Mouse (Mus musculus) adrenal gland, postnatal 25 days (tissue): ENCODE measurements around the gene Chst15. TPM values are rescaled to one million over a fixed set of nuclear protein-coding genes. Genes with fewer than 3 reads are reported as not detected.

Experiments
- DNase-seq: peaks from one replicate; pipeline ENCODE4 v3.0.0; 2021; ENCODE audit warnings: mixed read lengths
- total RNA-seq: library from RNA; stranded (reverse); gene quantifications from 2 replicates; pipeline ENCODE4 v1.2.3, GENCODE M21; 2021

The Chst15 gene
- total RNA-seq, 1 experiment from 2014 or later, result 41.1 TPM

DNA sequence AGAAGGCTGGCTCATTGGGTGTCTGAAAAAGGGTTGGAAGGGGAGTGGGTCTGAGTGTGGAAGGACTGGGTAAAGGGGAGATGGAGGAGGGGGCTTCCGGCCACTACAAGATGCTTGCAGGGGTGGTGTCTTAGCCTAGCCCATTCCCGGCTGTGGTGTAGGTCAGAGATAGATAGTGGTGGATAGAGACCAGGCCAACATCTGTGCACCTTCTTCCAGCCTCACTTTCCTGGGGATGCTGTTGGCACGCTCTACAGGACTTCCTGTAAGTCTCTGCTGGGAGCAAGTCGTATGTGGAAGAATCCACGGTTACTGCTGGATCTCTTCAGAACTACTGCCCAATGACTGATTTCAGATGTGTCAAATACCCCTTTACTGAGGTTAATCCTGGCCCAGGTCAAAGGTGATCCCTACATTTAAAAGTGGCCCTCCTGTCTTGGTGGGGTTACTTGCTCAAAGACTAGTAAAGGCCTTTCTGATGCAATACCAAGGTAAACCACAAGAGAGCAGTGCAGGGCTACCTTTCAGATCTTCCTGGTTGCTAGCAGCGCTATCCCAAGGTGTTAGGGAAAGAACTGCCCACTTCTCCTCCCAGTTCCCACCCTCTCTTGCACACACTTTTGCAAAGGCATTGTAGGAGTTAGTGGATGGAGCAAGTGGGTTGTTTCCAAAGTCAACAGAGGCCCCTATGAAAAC, 90.5 kb downstream of the Chst15 start:
- peak; percentile 55 for DNase-seq

DNA sequence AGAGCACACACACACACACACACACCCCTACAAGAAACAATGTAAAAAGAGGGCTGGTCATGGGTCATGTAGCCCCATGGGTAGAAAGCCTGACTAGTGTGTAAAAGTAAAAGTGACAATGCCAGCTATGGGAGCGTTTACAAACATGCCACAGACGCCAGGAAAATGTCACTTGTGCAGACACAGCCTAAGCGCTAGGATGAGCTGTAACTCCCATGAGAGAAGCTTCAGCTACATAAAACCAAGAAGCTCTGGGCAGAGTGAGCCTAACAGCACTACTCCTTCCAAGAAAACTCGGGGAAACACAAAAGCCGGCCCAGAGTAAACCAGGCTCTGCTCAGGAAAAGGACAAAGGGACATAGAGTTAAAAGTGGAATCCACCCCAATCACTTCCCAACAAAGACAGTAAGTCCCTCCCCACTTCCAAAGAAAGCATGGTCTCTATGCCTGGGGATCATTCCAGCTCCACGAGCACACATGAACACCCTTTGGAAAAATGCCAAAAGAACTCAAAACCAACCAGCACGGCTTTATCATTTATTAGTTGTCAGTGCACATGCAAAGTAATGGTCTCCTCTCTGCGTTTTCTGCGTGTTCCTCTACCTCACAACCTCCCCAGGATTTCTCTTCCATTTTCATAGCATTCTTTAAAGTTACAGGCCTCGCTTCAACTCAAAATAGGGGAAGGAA, 93.4 kb downstream of the Chst15 start:
- no peak for DNase-seq

DNA sequence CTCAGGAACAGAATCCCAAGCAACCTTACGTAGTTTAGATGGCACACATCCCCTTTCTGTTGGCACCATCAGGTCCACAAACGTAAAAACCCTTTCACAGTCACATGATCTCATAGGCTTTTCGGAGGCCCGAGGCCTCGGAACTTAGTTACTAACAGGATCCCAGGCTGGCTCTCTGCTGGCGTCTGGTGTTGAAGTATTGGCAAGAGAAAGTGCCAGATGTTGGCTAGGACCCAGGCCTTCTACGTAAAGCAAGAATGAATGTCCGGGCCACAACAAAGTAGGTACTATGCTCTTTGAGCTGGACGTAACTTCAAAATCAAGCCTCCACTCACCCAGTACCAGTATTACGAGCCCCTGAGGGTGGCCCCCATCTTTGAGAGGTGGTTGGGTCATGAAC, 103.0 kb downstream of the Chst15 start:
- DNase-seq, result no peak

GRCm38 (mm10) chr7:132213460-132213859, 103.6 kb downstream of the Chst15 start:
- DNase-seq, result peak; percentile 77

DNA sequence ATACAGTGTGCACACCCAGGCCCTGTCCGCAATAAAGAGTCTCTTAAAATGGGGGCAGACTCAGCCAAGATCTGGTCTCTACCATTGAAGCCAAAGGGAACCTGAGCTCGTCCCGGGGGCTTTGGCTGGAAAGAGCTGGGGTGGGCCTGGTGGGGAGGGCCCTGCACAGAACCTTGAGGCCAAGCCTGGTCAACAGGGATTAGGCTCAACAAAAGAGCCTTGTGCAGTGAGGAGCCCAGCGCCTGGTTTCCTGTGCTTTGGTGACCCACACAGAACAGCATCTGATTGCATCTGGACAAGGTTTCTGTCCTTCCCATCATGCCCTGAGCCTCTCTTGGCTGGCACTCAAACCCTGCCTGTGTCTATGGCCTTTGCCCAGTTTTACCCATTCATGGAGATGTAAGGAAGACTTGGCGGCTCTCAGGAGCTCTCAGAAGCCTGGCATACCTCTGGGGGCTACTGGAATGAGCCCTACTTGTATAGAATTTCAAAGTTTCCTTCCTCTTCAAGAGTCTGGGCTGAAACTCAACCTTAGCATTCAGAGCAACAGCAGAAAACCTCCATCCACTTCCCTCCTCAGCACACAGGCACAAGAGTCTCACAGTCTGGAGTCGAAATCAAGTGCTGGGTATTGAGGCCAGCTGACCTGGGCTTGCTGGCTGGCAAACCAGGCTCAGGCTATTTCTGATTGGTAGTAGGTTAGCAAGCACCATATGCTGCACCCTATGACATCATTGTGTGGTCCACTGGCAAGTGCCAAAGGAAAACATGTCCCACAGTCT, 104.9 kb downstream of the Chst15 start:
- DNase-seq, result no peak

- no peak for DNase-seq
Measured at GRCm38 (mm10) chr7:132210616-132211015, 106.4 kb downstream of the Chst15 start.

DNA sequence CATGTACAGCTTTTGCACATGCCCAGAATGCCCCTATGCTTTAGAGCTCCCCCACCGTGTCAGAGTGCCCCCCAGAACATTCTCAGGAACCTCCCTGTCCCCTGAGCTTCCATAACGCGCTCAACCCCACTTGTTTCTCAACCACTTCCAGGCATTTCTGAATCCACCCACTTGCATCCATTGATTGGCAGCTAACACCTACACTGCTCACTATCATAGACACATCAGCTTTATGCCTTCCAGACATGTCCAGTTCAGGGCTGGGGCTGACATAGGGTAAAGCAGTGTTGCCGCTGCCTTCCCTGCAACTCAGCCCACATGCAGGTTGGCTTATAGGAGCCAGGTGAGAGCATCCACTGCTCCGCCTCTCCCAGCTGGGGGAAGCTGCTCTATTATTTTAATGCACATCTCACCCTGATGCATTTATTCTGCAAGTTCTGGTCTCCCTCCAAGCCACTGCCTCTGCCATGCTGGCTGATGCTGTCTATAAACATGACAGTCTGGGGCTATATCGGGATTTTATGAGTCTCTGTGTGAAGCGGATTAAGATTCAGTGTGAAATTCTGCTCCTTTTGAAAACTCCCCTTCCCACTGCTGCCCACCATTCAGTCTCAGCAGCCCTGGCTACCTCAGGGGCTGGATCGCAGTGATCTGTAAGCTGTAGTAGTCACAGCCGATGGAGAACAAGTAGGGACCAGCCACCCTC, 107.9 kb downstream of the Chst15 start:
- no peak for DNase-seq

DNA sequence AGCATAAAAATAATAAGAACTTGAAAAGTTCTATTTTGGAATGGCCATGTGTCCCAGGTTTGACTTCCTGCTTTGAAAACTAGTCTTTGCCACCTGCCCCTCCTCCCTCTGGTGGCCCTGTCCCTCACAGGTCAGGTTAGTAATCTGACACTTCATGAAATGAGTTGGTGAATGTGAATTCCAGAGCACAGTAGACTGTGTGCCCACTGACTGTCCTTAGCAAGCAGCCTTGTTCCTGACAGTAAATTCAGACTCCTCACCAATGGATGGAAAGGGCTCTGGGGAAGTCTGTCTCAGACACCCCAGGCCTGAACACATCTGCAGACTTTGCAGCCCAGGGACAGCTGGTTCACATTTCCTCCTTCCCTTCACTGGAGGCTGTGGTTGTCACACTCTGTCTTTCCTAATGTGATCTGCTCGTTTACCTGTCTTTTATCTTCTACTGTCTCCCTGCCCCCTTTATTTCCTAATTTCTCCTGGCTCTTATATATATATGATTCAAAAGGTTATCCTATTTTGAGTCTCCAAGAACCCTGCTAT, 112.9 kb downstream of the Chst15 start:
- no peak for DNase-seq

DNA sequence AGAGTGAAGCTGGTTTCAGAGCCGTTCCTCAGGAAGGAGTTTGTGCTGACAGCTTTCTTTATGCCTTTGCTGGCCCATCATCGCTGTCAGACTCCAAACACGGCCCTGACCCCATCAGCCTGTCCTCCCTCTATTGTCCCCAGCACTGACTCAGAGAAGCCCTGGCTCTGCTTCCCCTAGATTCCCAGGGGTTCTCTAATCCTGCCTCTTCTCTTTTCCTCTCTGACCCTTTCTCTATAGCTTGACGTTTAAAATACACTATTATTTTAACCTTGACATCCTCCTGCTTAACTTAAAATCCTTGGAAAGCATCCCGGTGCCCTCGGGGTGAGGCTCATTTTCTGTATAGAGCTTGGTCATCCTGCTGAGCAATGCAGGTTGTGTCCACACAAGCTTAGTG, 117.3 kb downstream of the Chst15 start:
- no peak for DNase-seq

DNA sequence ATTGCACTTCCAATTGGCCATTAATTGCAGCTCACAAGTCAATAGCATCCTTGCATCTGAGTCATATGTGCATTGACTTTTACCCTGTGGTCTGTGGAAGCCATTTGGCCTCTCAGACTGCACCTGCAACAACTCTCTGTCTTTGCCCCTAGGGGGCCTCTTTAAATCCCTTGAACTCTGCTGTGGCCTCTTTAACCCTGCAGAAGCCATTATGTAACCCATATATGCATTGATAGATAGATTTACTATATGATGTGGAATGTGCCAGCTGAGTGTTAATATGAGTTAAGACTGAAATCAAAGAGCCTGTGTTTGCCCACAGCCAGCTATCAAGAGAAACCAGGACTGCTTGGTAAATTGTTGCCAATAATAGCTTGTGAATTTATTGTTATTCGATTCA, 118.2 kb downstream of the Chst15 start:
- DNase-seq, result no peak

DNA sequence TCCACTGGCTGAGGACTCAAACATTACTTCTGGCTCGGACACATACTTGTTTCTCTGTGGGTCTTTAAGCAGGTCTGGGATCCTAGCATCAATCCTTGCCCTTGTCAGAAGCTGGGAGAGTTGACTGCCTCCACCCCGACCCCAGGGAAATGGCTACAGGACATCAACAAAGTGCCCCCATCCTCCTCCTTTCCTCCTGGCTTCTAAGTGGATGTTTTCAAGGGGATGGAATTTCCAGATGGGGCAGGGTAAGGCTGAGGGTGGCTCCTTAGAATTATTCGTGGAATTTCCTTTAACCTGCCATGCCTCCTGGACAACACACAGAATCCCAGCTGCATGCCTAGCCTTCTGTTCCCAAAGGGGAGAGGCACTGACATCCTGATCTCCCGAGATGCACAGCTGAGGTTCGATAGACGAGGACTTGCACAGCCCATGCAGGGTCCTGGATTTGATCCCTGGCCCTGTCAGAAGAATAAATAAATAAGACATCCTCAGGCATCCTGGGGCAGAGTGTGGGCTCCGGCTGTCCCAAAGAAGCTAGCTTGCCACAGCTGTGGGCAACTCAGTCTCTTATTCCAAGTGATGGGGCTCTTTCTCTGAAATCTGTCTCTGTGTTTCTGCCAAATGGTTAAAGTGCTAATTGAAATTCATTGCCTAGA, 119.1 kb downstream of the Chst15 start:
- DNase-seq, result no peak

GRCm38 (mm10) chr7:132196581-132196980, 120.4 kb downstream of the Chst15 start:
- DNase-seq, result no peak

GRCm38 (mm10) chr7:132193606-132194005, 123.4 kb downstream of the Chst15 start:
- DNase-seq, result no peak

DNA sequence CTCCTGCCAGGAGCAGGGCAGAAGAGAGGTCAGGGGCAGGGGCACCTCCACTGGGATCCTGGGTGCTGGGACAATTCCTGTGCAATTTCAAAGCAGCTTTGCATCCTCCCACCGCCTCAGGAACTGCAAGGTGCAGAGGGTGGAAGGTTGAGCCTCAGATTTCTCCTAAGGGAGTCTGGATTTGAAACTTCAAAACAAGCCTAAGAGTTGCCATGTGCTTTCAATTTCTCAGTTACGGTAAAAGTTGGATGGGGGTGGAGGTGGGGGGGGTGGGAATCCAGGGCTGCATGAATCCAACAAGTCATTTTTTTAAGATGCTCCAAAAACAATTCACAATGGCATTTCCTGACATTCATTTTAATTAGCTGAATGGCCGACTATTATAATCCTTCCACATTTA, 129.6 kb downstream of the Chst15 start:
- DNase-seq, result no peak

Other genes starting within 250 kb of the Chst15 start
- 6.5 and 6.7 TPM in 2 replicates for gene Cpxm2, start 162.5 kb downstream of the Chst15 start, total RNA-seq